Mouse (Mus musculus): Measurements from ENCODE around the gene Ranbp3. TPM values are rescaled to one million over a fixed set of nuclear protein-coding genes. Genes with fewer than 3 reads are reported as not detected.
"Not testable (repeated sequence)": the region's sequence is repeated elsewhere in the genome, so short reads cannot be mapped to it uniquely, and the experiment has no call there.

Ranbp3 gene
- polyA plus RNA-seq (2012), result 16.4 and 17.4 TPM in 2 replicates

GRCm38 (mm10) chr17:56672941-56673646 is at the start of gene Ranbp3:
Gene Ranbp3, plus strand, starts transcription at chr17:56673294.
- Histone ChIP-seq H3K36me3 (ENCODE audit: control insufficient read depth) (peaks cover 36% of the 10 kb centered on the region), H3K27me3 (ENCODE audit: control insufficient read depth) (peaks cover 13% of the 10 kb centered on the region), H3K4me1 (ENCODE audit: control insufficient read depth) (peaks cover 67% of the 10 kb centered on the region), H3K4me3 (replicated peaks) (peak within 1 kb of the TSS; percentile 98), H3K9me3 (ENCODE audit: control insufficient read depth, low read length) (no peaks in the 10 kb centered on the region)
- TF ChIP-seq GATA1 (IDR thresholded peaks at IDR 0.05; ENCODE audit: low read length) (no peak), TAL1 (IDR thresholded peaks at IDR 0.05; ENCODE audit: low read length) (no peak)

GRCm38 (mm10) chr17:56625495-56625894 is 47.6 kb upstream of the Ranbp3 start:
- Histone ChIP-seq H3K27me3 (ENCODE audit: control insufficient read depth) (peaks cover 19% of the 10 kb centered on the region), H3K4me1 (ENCODE audit: control insufficient read depth) (peaks cover 36% of the 10 kb centered on the region), H3K9me3 (ENCODE audit: control insufficient read depth, low read length) (no peaks in the 10 kb centered on the region), H3K36me3 (ENCODE audit: control insufficient read depth) (peaks cover 48% of the 10 kb centered on the region), H3K4me3 (replicated peaks) (peak overlapping the region; percentile 88)
- TF ChIP-seq GATA1 (IDR thresholded peaks at IDR 0.05; ENCODE audit: low read length), result no peak
- no peak for TF ChIP-seq TAL1 (IDR thresholded peaks at IDR 0.05; ENCODE audit: low read length)

GRCm38 (mm10) chr17:56626260-56626659 is 46.8 kb upstream of the Ranbp3 start:
- H3K4me1 ChIP-seq (ENCODE audit: control insufficient read depth), result peaks cover 36% of the 10 kb centered on the region
- H3K27me3 ChIP-seq (ENCODE audit: control insufficient read depth), result peaks cover 21% of the 10 kb centered on the region
- TF ChIP-seq TAL1 (IDR thresholded peaks at IDR 0.05; ENCODE audit: low read length) (no peak), GATA1 (IDR thresholded peaks at IDR 0.05; ENCODE audit: low read length) (no peak)
- H3K9me3 ChIP-seq (ENCODE audit: control insufficient read depth, low read length), result no peaks in the 10 kb centered on the region
- H3K4me3 ChIP-seq (replicated peaks), result peak overlapping the region; percentile 88
- peaks cover 41% of the 10 kb centered on the region for H3K36me3 ChIP-seq (ENCODE audit: control insufficient read depth)

GRCm38 (mm10) chr17:56626754-56627470 is 46.2 kb upstream of the Ranbp3 start, which contains the start of gene Lonp1:
Gene Lonp1, minus strand, starts transcription at chr17:56626887.
- H3K36me3 ChIP-seq (ENCODE audit: control insufficient read depth), result peaks cover 35% of the 10 kb centered on the region
- H3K4me1 ChIP-seq (ENCODE audit: control insufficient read depth), result peaks cover 36% of the 10 kb centered on the region
- TF ChIP-seq GATA1 (IDR thresholded peaks at IDR 0.05; ENCODE audit: low read length) (no peak), TAL1 (IDR thresholded peaks at IDR 0.05; ENCODE audit: low read length) (no peak)
- H3K9me3 ChIP-seq (ENCODE audit: control insufficient read depth, low read length), result no peaks in the 10 kb centered on the region
- peak within 1 kb of the TSS; percentile 88 for H3K4me3 ChIP-seq (replicated peaks)
- H3K27me3 ChIP-seq (ENCODE audit: control insufficient read depth), result peaks cover 21% of the 10 kb centered on the region

- Histone ChIP-seq H3K36me3 (ENCODE audit: control insufficient read depth) (peaks cover 27% of the 10 kb centered on the region), H3K4me3 (replicated peaks) (peak within 1 kb of the TSS; percentile 88), H3K9me3 (ENCODE audit: control insufficient read depth, low read length) (no peaks in the 10 kb centered on the region), H3K27me3 (ENCODE audit: control insufficient read depth) (peaks cover 24% of the 10 kb centered on the region), H3K4me1 (ENCODE audit: control insufficient read depth) (peaks cover 39% of the 10 kb centered on the region)
- TF ChIP-seq GATA1 (IDR thresholded peaks at IDR 0.05; ENCODE audit: low read length), result no peak
Observed at GRCm38 (mm10) chr17:56627530-56628277, 45.4 kb upstream of the Ranbp3 start, which contains the start of gene Catsperd. Gene Catsperd, plus strand, starts transcription at chr17:56628143.

GRCm38 (mm10) chr17:56629800-56630781 is 43.0 kb upstream of the Ranbp3 start:
- H3K36me3 ChIP-seq (ENCODE audit: control insufficient read depth); H3K9me3 ChIP-seq (ENCODE audit: control insufficient read depth, low read length): not testable (repeated sequence)
- Histone ChIP-seq H3K4me1 (ENCODE audit: control insufficient read depth) (peaks cover 32% of the 10 kb centered on the region), H3K27me3 (ENCODE audit: control insufficient read depth) (peaks cover 24% of the 10 kb centered on the region), H3K4me3 (replicated peaks) (peak overlapping the region; percentile 29)

- no peak for TF ChIP-seq GATA1 (IDR thresholded peaks at IDR 0.05; ENCODE audit: low read length)
- TF ChIP-seq TAL1 (IDR thresholded peaks at IDR 0.05; ENCODE audit: low read length), result no peak
- H3K9me3 ChIP-seq (ENCODE audit: control insufficient read depth, low read length), result no peaks in the 10 kb centered on the region
- peaks cover 24% of the 10 kb centered on the region for H3K27me3 ChIP-seq (ENCODE audit: control insufficient read depth)
Observed at GRCm38 (mm10) chr17:56631807-56632206, 41.3 kb upstream of the Ranbp3 start.

GRCm38 (mm10) chr17:56634023-56634422 is 39.1 kb upstream of the Ranbp3 start:
- Histone ChIP-seq H3K27me3 (ENCODE audit: control insufficient read depth) (peaks cover 13% of the 10 kb centered on the region; the same call in 1 of the 2 replicates), H3K4me1 (ENCODE audit: control insufficient read depth) (peaks cover 2% of the 10 kb centered on the region), H3K4me3 (replicated peaks) (no peak overlapping the region), H3K9me3 (ENCODE audit: control insufficient read depth, low read length) (no peaks in the 10 kb centered on the region), H3K36me3 (ENCODE audit: control insufficient read depth) (no peaks in the 10 kb centered on the region)
- no peak for TF ChIP-seq GATA1 (IDR thresholded peaks at IDR 0.05; ENCODE audit: low read length)
- TF ChIP-seq TAL1 (IDR thresholded peaks at IDR 0.05; ENCODE audit: low read length), result no peak

More at GRCm38 (mm10) chr17:56631807-56632206, 41.3 kb upstream of the Ranbp3 start:
- Histone ChIP-seq H3K36me3 (ENCODE audit: control insufficient read depth) (no peaks in the 10 kb centered on the region), H3K4me1 (ENCODE audit: control insufficient read depth) (peaks cover 15% of the 10 kb centered on the region), H3K4me3 (replicated peaks) (no peak overlapping the region)

Measured in erythroblast, embryonic 14.5 days (primary cell).